Mouse (Mus musculus) ES-Bruce4 (cell line): ENCODE measurements at regions not wholly inside any gene's neighbourhood (a gene's known extent, or its start where the extent isn't known, plus 50 kb on each side); places are given as distances from the start of the nearest gene placed in this dataset.
"Not testable (repeated sequence)": the region's sequence is repeated elsewhere in the genome, so short reads cannot be mapped to it uniquely, and the experiment has no call there.

Experiments used
- CTCF ChIP-seq: IDR thresholded peaks from one replicate; pipeline ENCODE4 v1.8.1; 2011; ENCODE audit warnings: low read depth, low read length
- EP300 ChIP-seq: IDR thresholded peaks from 2 replicates; pipeline ENCODE4 v1.6.1; 2011; ENCODE audit warnings: low read depth, low read length; ENCODE audit not compliant: insufficient read depth
- POLR2A ChIP-seq: IDR thresholded peaks from one replicate; pipeline ENCODE4 v1.8.1; 2011; ENCODE audit warnings: low read length; ENCODE audit not compliant: insufficient read depth

DNA sequence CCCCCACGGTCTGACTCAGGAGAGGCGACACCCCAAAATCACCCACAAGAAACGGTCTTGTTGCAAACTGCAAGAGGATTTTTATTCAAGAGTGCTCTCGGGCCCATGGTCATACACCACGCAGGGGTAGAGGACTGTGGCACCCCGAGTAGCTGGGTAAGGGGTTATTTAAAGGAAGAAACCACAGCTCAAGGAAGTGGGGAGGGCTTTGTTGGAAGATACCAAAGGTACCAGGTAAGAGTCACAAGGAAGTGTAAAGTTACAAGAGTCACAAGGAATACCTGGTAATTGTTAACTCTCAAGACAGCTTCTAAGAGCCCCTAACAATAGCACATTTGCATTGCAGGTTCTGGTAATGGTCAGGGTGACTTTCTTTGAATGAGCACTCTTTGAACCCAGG, 170.2 kb downstream of the Snx19 start:
- TF ChIP-seq CTCF, POLR2A, EP300: not testable (repeated sequence)
